Mouse (Mus musculus): ENCODE measurements around the gene Pgf.

The Pgf gene

DNA sequence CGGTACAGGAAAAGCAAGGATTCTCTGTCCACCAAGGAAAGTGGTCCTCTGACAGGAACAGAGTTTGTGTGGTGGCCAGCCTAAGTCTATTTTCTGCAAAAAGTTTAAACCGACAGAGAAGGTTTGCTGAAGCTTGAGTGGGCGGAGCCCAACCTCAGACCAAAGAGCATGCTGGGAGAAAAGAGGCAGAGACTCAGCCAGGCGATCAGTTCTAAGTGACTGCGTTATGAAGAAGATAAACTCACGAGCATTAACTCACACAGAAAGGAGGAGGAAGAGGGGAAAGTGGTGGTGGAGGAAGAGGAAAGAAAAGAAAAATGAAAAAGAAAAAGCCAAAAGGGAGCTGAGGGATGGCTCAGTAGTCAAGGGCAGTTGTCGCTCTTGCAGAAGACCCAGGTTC, 12.7 kb upstream of the Pgf start:
- no peak for DNase-seq

DNA sequence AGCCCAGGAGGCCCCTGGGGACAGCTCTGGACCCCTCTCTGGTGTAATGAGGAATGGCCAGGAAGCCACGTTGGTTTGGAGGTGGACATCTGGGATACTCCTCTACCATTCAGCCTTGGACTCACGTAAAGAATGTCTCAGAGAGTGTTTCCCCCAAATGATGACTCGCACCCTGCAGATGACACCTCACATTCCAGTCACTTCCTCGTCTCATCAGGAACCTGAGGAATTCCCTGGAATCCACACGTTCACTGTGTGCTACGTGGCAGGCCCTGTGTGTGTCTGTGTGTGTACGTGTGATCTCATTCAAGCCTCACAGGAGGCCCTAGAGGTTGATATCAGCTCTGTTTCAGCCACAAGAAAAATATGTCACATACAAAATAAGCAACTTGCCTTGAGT, 8.8 kb upstream of the Pgf start:
- DNase-seq, result no peak

DNA sequence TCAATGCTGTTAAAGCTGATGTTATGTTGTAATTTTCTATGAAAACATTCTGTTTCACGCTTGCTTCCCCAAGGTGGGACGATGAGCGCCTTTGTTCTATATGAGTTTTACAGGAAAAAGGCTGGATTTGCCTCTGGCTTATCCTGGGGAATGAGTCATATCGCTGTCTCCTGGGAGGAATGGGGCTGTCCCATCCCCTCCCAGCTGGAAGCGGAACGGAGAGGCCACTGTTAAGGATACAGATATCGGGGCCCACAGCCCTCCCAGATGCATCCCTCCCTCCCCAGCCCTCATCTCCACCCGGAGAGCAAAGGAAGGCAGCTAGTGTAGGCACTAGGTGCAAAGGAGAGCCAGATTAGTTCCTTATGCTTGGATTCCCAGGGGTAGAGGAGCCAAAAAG, 8.2 kb upstream of the Pgf start:
- no peak for DNase-seq

DNA sequence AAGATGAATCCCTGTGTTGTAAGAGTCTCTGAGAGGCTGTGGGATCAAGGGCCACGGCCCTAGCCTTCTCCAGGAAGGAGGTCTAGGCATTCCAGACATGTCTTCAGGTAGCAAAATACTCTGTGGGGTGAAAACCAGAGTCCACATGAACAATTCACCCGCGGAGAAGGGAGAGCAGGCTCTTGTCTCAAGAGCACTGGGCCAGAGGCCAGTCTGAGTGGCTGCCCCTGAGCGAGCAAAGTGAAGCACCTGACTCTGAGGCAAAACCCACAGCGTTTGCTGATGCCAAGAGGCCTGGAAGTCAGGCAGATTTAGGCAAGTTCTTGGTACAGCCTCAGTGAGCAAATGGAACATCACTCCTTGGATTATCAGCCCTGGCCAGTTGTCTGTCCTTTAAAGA, 6.5 kb upstream of the Pgf start:
- peak; percentile 16 to 52 for DNase-seq

DNA sequence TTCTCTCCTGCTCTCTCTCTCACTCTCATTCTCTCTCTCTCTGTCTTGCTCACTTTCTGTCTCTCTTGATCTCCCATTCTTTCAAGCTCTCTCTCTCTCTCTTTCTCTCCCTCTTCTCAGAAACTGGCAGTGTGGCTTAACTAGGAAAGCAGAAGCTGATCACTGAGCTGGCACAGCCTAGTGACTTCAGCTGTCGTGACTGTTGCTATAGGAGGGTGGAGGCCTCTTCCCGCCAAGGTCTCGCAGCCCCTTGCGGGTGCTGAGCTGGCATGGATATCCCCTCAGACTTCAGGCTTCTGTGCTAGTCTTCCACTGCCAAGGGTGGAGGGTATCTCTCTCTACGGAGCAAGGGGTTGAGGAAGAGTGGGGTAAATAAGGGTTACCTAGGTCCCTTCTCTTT, 5.3 kb upstream of the Pgf start:
- DNase-seq, result no peak

DNA sequence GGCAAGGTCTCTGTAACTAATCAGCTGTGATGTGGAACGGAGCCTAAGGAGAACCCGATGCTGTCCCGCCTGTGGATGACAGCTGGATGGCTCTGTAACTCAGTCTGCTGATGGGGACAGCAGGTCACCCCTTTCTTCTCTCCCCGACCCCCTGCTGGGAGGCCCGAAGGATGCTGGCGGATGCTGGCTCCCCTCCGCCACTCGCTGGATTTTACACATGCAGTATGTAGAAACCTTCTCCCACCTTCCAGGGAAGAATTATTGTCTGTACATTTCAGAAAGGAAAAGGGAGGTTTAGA, 4.7 kb upstream of the Pgf start:
- peak in 1 of 2 experiments; percentile 13 for DNase-seq

DNA sequence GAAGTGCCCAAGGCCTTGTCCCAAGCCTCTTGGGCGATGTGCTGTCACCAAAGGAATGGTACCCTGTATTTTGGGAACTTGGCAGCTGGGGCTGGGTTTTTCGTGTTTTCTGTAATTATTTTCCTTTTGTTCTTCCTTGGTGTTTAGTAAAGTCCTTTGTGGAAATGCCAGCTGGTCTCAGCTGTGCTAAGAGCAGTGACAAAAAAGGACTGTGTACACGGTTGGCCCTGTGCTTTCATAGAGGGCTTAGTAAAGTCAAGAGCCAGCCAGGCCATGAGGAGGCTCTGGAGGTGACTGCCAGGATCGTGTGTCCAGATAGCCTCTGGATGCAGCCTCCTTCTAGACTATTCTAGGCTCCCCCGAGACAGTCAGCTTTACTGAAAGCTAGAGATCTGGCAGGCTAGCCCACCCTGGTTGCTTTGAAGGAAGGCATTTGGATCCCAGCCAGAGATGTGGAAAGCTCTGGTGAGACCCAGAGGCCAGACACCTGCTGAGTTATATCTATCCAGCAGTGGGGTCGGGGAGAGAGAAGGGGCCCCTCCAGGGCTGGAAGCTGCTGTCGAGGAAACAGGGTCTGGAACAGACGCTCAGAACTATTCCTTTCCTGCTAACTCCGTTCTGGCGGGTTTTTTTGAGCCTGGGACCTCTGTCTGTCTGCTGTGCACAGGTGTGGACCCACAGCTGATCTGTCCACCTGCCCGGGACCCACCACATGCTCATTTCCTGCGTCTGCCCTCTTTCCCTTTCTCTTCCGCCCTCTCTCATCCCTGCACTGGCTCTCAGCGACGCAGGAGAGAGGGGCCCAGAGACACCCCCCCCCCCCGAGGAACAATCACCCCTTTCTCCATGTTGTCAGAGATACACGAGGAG, 4.1 kb upstream of the Pgf start:
- no peak for DNase-seq

DNA sequence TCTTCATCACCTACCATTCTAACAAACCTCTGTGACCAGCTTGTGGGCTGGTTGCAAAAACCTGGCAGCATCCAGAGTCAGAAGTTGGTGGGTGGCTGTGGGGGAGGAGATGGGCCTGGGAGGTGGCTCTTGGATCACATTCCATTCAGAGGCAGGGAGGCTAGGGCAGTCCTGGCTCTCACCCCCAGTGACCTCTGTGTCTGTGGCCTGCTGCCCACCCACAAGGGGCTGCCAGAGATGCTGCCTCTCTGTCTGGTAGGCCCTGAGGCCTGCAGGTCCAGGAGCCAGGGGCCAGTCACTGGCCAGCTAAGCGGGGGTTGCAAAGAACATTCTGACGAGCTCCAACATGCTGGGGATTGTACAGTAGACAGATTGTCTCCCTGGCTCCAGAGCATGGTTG, 704 bp upstream of the Pgf start:
- no peak for DNase-seq

DNA sequence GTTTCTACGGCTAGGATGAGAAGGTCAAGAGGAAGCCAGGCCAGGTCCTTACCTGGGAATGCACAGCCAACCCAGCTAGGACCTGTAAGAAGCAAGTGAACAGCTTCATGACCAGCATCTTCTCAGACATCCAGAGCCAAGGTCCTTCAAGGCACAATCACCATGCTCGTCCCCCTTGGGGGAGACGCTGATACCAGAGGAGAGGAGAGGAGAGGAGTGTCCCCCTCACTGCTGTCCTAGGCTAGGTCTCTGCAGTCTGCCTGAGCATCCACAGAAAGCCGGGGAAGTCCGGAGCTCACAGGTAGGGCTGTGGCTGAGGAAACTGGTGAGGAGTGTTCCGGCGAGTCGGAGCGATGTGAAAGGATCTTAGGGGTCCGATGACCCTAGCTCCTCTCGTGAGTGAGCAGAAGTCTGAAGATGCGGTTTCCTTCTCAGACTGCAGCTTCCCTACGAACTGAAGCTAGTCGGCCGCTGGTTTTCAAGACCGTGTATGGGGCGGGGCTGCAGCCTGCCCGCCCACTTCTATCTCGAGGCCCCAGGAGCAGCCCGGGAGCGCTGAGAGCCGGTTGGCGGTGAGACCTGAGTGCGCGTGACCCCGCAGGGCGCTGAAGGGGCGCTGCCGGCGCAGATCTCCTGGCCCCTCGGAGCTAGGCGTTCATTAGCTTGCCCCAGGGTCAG, 605 bp downstream of the Pgf start:
- peak; percentile 39 to 66 for DNase-seq

DNA sequence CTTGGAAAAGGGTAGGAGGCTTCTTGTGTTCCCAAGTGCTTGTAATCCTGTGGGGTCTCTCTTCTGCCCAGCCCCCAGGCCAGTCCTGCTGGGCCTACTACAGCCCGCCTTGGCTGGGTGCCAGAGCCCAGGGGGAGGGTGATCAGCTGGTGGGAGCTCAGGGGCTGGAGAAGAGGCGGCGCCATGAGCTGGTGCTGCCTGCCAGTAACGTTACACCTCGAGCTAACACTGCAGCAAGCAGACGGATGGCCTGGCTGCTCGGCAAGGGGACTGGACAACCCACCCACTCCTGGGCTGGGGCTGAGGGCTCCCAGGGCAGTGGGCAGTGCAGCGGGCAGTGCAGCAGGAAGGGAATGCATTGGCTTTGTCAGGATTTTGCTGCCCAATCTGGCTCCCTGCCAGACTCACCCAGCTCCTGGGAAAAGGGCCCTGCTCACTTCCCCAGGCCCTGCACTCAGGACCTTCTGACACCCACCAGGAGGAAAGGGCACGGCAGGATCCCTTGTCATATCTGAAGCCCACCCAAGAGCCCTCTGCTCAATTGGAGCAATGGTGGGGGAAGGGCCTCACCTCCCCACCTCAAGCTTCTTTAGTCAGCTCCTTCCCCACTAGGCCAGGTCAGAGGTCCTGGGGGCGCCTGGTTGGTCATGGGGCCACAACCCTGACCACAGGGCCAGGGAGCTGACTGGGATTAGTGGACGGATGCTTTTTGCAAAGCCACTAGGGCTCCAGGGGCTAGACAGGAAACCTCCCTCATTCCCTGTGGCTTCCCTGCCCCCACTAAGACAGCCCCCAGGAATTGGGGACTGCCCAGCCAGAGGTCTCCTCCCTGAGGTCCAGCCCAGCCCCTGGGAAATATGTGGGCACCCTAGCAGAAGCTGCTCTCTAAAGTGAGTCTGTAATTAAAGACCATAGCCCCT, 1.4 kb downstream of the Pgf start:
- DNase-seq, result peak in 1 of 2 experiments; percentile 28

DNA sequence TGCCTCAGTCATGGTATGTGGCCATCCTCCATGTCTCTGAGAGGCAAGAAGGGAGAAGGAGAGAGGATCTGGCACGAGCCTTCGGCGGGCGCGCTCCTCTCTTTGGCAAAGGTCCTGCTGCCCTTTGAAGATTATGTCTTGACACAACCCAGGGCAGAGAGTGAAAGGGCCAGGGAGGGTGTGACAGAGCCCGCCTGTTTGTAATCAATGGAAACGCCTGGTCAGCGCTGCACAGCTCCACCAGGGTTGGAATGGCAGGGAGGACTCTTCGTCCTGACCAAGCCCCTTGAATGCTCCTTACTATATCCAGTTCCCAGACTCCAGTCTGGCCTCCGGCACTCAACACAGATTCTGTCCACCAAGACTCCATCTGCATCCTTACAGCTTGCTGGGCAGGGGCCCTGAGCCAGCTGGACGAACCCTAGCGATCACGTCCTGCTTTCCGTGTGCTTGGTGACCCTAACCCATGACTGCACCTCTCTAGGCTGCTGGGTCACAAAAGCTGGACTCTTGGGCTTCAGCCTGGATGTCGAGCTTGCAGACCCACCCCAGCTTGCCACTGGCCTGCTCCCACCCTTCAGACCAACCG, 2.4 kb downstream of the Pgf start:
- no peak for DNase-seq

DNA sequence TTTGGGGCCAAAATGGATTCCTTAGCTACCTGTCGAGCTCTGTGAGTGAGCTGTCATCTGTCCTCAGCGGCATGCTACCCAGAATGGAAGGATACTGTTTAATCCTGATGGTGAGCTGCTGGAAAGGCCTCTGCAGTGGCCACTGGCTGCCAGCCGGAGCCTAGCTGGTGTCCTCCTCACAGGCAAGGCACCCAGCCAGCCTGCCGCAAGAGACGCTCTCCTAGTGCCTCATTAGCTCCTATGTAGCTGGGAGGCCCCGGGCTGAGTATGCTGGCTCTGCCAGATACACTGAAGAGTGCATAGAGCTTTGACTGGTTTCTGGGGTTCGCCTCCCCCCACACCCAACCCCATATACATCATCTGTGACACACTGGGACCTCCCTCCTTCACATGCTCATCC, 3.6 kb downstream of the Pgf start:
- DNase-seq, result no peak

DNA sequence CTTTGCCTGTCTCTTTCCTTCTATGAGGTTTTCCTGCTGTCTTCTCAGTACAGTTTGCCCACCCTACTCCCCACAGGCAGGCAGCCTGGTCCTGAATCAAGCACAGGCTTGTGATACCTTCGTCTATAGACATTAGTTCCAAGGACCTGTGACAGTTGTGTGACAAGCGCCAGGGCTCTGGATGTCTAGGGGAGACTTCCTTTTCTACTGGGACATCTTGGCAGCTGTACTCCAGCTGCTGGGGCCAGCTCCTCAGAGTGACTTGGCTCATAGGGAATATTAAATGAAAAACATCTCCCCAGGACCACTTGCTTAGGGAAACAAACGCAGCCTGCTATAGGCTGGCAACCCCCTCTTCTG, 6.7 kb downstream of the Pgf start:
- DNase-seq, result no peak

DNA sequence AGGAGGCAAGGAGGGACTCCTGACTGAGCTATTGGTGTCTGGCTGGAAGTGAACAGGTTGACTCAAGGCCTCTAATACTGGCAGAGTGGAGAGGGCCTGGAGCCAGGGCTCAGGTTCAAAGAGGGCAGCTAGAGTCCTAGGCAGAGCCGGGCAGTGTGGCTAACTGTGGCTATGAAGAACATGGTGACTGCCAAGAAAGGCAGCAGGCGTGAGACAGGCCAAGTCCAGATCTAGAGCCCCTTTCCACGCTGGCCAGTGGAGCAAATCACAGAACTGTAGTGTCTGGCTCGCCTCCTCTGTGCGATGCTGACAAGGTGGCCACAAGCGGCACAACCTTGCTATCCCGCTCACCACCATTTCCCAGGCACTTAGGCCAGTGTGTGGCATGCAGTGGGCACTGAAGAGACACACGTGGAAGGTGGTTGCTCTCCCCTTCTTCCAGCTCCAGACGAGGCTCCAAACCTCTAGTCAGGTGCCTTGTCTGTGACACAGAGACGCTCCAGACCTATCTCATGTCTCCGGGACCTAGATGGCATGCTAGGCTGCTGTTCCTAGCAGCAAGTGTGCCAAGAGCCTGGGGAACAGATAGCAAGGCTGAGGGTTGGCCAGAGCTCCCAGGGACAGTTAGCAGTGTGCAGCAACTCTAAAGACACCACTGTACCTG, 7.2 kb downstream of the Pgf start:
- peak; percentile 48 to 79 for DNase-seq

DNA sequence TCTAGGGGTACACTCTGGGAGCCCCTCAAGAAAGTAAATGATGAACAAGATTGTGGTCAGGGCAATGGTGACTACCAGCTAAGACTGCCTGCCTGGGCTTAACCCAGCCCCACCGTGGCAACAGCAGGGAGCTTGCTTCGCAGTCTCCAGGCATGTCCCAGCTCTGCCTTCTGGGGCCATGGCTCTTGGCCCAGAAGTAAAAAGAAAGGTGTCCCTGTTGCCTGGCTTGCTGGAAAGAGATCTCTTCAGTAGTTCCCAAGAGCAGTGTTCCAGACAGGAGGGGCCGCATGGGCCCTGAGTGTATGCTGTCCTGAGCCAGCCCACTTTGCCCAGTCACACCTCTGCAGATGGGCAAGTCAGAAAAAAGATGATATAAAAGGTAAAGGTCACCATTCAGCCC, 7.7 kb downstream of the Pgf start:
- no peak for DNase-seq

DNA sequence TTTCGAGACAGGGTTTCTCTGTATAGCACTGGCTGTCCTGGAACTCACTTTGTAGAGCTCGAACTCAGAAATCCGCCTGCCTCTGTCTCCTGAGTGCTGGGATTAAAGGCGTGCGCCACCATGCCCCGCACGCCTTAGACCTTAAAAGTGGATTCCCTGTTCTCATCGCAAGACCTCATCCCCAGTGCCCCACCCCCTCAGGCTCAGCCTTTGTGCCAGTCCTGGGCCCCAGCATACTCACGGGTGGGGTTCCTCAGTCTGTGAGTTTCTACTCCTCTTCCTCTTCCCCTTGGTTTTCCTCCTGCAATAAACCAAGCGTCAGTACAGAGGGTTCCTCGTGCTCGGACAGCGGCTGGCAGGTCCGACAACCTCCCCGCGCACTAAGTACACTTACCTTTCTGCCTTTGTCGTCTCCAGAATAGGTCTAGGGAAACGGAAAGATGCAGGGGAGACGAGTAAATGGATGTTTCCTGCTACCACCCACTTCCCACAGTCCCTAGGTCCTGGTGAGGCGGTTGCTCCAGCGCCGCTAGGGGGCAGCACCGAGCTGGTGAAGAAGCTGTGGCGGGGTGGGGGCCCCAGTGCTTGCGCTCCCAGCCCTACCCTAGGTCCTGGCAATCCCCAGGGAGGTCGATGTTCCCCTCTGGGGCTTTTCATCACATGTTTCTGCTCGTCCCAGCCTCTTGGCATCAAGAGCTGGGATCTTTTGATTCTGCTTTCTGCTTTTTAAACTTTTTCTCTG, 8.3 kb downstream of the Pgf start:
- peak; percentile 87 to 90 for DNase-seq

DNA sequence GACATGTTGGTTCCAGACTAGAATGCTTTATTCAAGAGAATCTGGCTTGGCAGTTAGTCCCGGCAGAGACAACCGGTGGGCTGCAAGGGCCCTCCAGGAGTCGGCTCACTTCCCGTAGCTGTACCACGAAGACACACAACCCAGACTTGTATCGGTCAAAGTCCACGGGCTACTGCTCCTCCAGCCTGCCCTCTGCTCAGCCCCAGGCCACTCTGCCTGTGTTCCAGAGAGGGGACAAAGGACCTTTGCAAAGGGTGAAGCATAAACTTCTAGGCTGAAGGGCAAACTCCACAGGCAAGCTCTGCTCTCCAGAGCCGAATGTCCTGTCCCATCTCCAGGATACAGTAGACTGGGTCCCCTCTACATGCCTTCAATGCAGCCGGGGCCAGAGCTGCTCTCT, 11.0 kb downstream of the Pgf start:
- DNase-seq, result peak; percentile 41 to 76

DNA sequence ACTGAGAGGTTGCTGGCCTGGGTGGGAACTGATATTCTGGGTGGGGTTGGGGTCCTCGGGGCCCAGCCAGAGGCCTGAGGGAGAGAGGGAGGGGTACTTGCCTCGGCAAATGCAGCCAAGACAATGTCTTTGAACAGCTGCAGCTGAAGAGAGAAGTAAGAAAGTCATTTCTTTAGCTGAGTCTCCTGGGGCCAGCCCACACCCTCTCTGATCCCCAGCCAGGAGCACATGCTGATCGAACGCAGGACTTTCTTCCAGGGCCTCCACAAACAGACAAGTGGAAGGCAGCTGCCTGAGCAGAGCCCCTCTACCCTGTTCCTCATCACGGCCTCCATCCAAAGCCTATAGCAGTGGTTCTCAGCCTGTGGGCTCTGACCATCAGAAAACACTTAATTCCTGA, 12.6 kb downstream of the Pgf start:
- DNase-seq, result peak in 1 of 2 experiments; percentile 30

DNA sequence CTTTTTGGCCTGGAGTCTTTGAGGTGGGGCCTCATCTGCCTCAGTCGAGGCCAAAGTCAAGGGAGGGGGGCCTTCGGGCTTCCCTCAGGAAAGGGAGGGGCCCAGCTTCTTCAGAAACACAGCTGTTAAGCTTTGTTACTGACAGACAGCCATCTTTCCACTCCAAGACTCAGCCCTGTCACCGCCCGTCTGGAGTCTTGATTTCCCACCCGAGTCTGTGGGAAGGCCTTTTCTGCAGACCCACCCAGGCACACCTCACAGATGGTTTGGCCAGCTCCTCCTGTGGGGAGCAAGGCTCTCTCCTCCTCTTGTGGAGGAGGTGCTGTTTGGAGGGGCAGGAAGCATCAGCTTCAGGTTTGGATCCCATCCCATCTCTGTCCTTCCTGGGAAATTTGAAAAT, 18.0 kb downstream of the Pgf start:
- DNase-seq, result no peak

DNA sequence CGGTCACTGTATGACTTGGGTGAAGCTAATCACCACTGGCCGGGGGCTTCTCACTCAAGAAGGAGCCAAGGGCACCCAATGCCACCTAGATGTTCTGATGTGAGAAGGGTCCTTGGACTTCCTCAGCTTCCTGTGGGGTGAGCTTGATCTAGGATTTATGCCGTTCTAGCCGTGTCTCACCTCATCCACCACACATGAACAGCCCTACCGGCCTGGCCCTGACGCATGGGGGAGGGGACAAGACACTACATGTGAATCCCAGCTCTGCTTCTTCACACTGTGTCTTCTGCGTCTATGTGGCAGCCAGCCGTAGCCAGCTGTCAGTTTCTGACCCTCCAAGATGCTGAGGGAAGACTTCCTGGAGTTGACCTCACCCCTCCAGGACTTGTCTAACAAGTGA, 18.8 kb downstream of the Pgf start:
- no peak for DNase-seq

DNA sequence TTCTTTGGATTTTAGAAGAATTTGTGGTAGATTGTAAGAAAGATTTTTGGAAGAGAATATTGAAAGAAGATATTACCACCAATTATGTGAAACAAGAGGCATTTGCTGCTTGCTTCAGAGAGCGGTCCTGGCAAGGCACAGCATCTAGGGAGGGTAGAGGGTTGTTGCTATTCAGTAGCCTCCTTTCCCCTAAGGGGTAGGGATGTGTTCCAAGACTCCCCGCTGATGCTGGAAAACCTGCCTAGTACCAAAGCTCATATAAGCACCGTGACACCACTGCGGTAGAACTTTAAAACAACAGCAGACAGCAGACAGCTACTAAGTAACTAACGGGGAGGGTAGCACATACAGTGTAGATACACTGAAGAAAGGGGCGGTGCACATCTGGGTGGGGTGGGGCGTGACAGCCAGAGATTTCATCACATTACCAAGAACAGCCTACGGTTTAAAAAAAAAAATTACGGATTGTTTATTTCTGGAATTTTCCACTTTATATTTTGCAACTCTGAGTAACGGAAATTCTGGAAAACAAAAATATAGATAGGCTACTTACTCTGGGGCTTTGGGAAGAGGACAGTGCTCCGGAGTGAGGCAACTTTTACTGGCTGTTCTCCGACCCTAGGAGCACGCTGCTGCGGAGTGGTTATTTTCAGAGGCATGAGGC, 19.7 kb downstream of the Pgf start:
- no peak for DNase-seq

Measured in kidney, postnatal 25 days (tissue).